In genomic region chr9:32671970-32672859, GRCm38 (mm10) we compare ENCODE assay signal across 8 mouse cellular contexts. TPM values are rescaled to one million over a fixed set of nuclear protein-coding genes. Genes with fewer than 3 reads are reported as not detected.
DNase-seq lines count a peak whose midpoint lies in the region; ATAC-seq and TF ChIP-seq lines count a peak whose summit lies in the region.

No protein-coding gene starts in this region.

- no peaks in the 10 kb centered on the region for H3K9me3 ChIP-seq in limb, embryonic 14.5 days (ENCODE audit: control insufficient read depth, low read length)
- no peaks in the 10 kb centered on the region for H3K9me3 ChIP-seq in midbrain, embryonic 13.5 days

- H3K27ac ChIP-seq in limb, embryonic 14.5 days (replicated peaks; ENCODE audit: low read depth, low read length), result peak overlapping the region; percentile 79
- no peak overlapping the region for H3K27ac ChIP-seq in midbrain, embryonic 13.5 days

- TF ChIP-seq CTCF in brain, embryonic 14.5 days (IDR thresholded peaks at IDR 0.05; ENCODE audit: borderline replicate concordance, extremely low read depth, insufficient read depth, insufficient read length), result no peak

- H3K4me2 ChIP-seq in limb, embryonic 14.5 days (replicated peaks; ENCODE audit: low read depth, low read length, severe bottlenecking), result peak overlapping the region; percentile 69
- peak overlapping the region; percentile 67 for H3K4me2 ChIP-seq in midbrain, embryonic 13.5 days (replicated peaks)

- H3K4me1 ChIP-seq in limb, embryonic 14.5 days (ENCODE audit: control insufficient read depth, insufficient read depth, low read length), result peaks cover 46% of the 10 kb centered on the region
- H3K4me1 ChIP-seq in midbrain, embryonic 13.5 days (replicated peaks), result peaks cover 40% of the 10 kb centered on the region

- peak overlapping the region; percentile 52 for H3K9ac ChIP-seq in limb, embryonic 14.5 days (ENCODE audit: low read depth, low read length, severe bottlenecking)
- H3K9ac ChIP-seq in midbrain, embryonic 13.5 days (replicated peaks), result peak overlapping the region; percentile 51

- no peak for TF ChIP-seq POLR2A in brain, embryonic 14.5 days (IDR thresholded peaks at IDR 0.05; ENCODE audit: borderline replicate concordance, extremely low read depth, insufficient read depth, insufficient read length, poor library complexity, severe bottlenecking)
- no peak for TF ChIP-seq POLR2A in limb, embryonic 14.5 days (IDR thresholded peaks at IDR 0.05; ENCODE audit: borderline replicate concordance, extremely low read depth, insufficient read depth, insufficient read length)

- DNase-seq in MEL-GATA-1-ER (ENCODE audit: extremely low read depth, low read depth), result peak; percentile 41
- peak; percentile 67 for DNase-seq in brain, embryonic 14.5 days (ENCODE audit: low read depth)
- peak; percentile 88 for DNase-seq in gastrocnemius, postnatal 25 days
- DNase-seq in hindlimb bud, embryonic 11.5 days (ENCODE audit: extremely low spot score, low read depth, low spot score), result peak; percentile 56
- DNase-seq in limb, embryonic 14.5 days (ENCODE audit: low spot score), result peak; percentile 74
- peak; percentile 33 to 50 for DNase-seq in spleen, postnatal 14 days (ENCODE audit: low spot score in 2 of 2)
- no peak for DNase-seq in cerebellum, adult 8-10 months

- no peaks in the 10 kb centered on the region for H3K27me3 ChIP-seq in limb, embryonic 14.5 days (ENCODE audit: control insufficient read depth, insufficient read depth, low read length)
- peaks cover 85% of the 10 kb centered on the region for H3K27me3 ChIP-seq in midbrain, embryonic 13.5 days

- peak; percentile 90 for ATAC-seq in limb, embryonic 14.5 days (ENCODE audit: low FRiP score, low read depth)
- ATAC-seq in midbrain, embryonic 13.5 days, result peak; percentile 59

- no peaks in the 10 kb centered on the region for H3K36me3 ChIP-seq in limb, embryonic 14.5 days (ENCODE audit: control insufficient read depth, insufficient read depth, low read length)
- H3K36me3 ChIP-seq in midbrain, embryonic 13.5 days, result no peaks in the 10 kb centered on the region

- peak overlapping the region; percentile 28 for H3K4me3 ChIP-seq in limb, embryonic 14.5 days (replicated peaks; ENCODE audit: low read length)
- peak overlapping the region; percentile 36 for H3K4me3 ChIP-seq in midbrain, embryonic 13.5 days (replicated peaks)

- under 1% methylated on average over 34 of the region's 35 CpGs for WGBS in limb, embryonic 14.5 days
- under 1% methylated on average over 35 of the region's 35 CpGs for WGBS in midbrain, embryonic 13.5 days

RNA-seq across cellular contexts. Expression of gene Ets1, which starts 36.2 kb away (rescaled TPM):
- polyA plus RNA-seq in brain, embryonic 14.5 days (2012; rRNA removed), result 10.6 and 15.8 TPM in 2 replicates
- total RNA-seq in gastrocnemius, postnatal 25 days (2021), result 10 to 100 TPM; 19.1 to 21.7 TPM
- polyA plus RNA-seq in limb, embryonic 14.5 days (2012; rRNA removed), result 21.3 and 23.6 TPM in 2 replicates
- 34.3 and 38.8 TPM in 2 replicates for polyA plus RNA-seq in limb, embryonic 14.5 days (2014; fragmentation: Nextera tagmentation; extraction: Ambion mirVana)
- 18.3 and 18.9 TPM in 2 replicates for polyA plus RNA-seq in midbrain, embryonic 13.5 days (2015; fragmentation: Nextera tagmentation; extraction: Ambion mirVana)
